Mouse (Mus musculus) embryonic stem cell, embryonic (primary cell): ENCODE data around the gene Ms4a4a.

ENCODE experiments used
- CTCF ChIA-PET, 4 experiments: fragments of 300-600 bp in 2 of 4; fragments of 350-600 bp in 2 of 4; sonication (Branson Sonifier 250); formaldehyde crosslinking; loops; one replicate each; lab custom pipeline; 2022; ENCODE audit warnings: inconsistent platforms in 2 of 4; lab: Charles Lee
- POLR2A ChIA-PET, 4 experiments: fragments of 300-600 bp in 2 of 4; fragments of 350-600 bp in 2 of 4; sonication (Branson Sonifier 250); formaldehyde crosslinking; loops; one replicate each; lab custom pipeline; 2022; ENCODE audit warnings: antibody characterized with exemption in 4 of 4, inconsistent platforms in 1 of 4; lab: Charles Lee

Gene Ms4a4a

DNA sequence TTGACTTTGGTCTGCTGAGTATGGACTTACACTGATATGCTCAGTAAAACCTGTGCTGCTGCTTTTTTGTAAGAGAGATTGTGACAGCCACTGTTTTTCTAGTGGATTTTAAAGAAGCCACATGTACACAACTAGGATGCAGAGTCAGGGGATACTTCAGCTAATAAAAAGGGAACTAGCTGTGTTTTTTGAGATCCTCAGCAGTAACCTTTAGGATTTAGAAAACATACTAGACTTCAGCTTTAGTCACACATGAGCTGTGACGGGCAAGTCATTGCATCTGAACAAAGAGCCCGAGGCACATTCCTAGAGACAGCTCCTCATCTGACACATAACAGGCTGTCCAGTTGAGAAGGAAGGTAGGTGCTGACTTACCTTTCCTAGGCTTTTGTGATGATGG is at the start of gene Ms4a4a:
TSS of gene Ms4a4a (plus strand) at position 251 of the 400 bp plus-strand sequence.
- CTCF ChIA-PET: no interaction called here
- POLR2A ChIA-PET: interaction anchor here in 1 of 4 experiments (0.6 kb wide), 1 partner anchor 375 kb away, joined by 4 read pairs; no protein-coding TSS in a partner anchor

- POLR2A ChIA-PET: no interaction called here
These were observed 39.4 kb upstream of the Ms4a4a start, which contains the start of gene Ms4a7 for GRCm38 (mm10) chr19:11335932-11336331. Ms4a7 (minus strand) TSS chr19:11336146.

GRCm38 (mm10) chr19:11343147-11343546 is 32.2 kb upstream of the Ms4a4a start:
- CTCF ChIA-PET: no interaction called here
- POLR2A ChIA-PET: no interaction called here

More at GRCm38 (mm10) chr19:11335932-11336331, 39.4 kb upstream of the Ms4a4a start, which contains the start of gene Ms4a7:
- CTCF ChIA-PET: interaction anchor here in 1 of 4 experiments (0.6 kb wide), 1 partner anchor 268 kb away, joined by 3 read pairs; no protein-coding TSS in a partner anchor

DNA sequence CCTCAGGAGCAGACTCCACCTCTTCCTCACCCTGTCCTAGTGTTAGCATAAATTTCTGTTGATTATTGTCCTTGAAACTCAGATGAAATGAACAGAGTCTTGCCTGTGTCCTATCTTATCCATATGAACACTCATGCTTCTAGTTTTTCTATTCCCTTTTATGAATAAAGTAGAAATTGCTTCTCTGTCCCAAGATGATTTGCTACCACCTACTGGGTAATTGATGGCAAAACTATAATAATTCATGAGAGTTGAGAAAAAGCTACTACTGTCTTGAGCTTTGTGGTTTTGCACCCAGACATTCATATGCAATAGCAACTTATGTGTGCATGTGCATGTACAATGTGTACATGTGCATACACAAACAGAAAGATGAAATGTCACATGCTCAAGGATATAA is 31.3 kb upstream of the Ms4a4a start:
- CTCF ChIA-PET: no interaction called here
- POLR2A ChIA-PET: no interaction called here

- ChIA-PET CTCF (interaction anchor here in 2 of 4 experiments (0.6 to 1.4 kb wide), 3 partner anchors 56 to 492 kb away, joined by 3 read pairs; no protein-coding TSS in a partner anchor), POLR2A (interaction anchor here in 1 of 4 experiments (1.0 kb wide), 1 partner anchor 51 kb away, joined by 3 read pairs; no protein-coding TSS in a partner anchor)
These were observed 25.4 kb upstream of the Ms4a4a start for GRCm38 (mm10) chr19:11349698-11350481.

DNA sequence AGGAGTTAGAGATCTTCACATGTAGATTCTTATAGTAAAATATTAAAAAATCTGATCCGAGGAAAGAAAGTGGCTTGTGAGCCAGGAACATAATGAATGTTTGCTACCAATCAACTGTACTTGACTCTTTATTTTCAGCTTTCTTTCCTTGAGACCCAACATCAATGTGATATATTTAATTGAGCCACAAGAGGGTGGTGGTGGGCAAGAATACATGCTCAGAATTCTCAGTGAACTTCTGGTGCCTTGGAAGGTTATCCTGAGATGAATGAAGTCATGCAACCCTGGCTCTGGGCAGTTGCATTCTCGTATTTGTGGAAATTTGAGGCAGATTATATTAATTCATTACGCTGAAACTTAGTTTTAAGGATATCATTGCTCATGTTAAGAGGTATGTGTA is 23.4 kb upstream of the Ms4a4a start:
- POLR2A ChIA-PET: no interaction called here
- CTCF ChIA-PET: interaction anchor here in 2 of 4 experiments (0.7 to 0.8 kb wide), 2 partner anchors 28 to 251 kb away, joined by 3 read pairs; no protein-coding TSS in a partner anchor

GRCm38 (mm10) chr19:11355730-11356129 is 19.6 kb upstream of the Ms4a4a start:
- POLR2A ChIA-PET: no interaction called here
- CTCF ChIA-PET: no interaction called here

- CTCF ChIA-PET: interaction anchor here in 2 of 4 experiments (0.6 to 0.8 kb wide), 3 partner anchors 13 to 357 kb away, joined by 3 to 5 read pairs (median 3); no protein-coding TSS in a partner anchor
These were observed 15.2 kb upstream of the Ms4a4a start for GRCm38 (mm10) chr19:11360106-11360505.

DNA sequence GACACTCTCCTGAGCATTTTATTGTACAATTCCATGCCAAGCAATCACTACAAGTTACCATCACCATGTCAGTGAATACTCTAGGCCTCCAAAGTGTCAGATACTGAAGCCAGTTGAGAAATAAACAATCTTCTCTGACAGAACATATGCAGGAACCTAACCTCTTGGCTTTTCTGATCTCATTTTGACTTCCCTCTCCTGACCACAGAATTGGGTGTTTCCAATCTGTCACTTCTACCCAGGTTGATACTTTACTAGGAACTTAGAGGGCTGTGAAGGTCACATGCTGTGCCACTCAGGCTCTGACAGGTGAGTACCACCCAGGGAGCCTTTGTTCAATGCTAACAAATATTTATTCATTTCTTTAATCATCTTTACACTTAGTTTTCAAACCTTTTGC is 13.3 kb upstream of the Ms4a4a start:
- CTCF ChIA-PET: no interaction called here
- POLR2A ChIA-PET: interaction anchor here in 1 of 4 experiments (0.6 kb wide), 1 partner anchor 522 kb away, joined by 3 read pairs; no protein-coding TSS in a partner anchor

More at GRCm38 (mm10) chr19:11360106-11360505, 15.2 kb upstream of the Ms4a4a start:
- POLR2A ChIA-PET: no interaction called here

- POLR2A ChIA-PET: no interaction called here
- CTCF ChIA-PET: no interaction called here
These were observed 7.0 kb upstream of the Ms4a4a start for GRCm38 (mm10) chr19:11368310-11368709.

GRCm38 (mm10) chr19:11371181-11371580 is 4.1 kb upstream of the Ms4a4a start:
- ChIA-PET CTCF (no interaction called here), POLR2A (interaction anchor here in 1 of 4 experiments (0.7 kb wide), 1 partner anchor 247 kb away, joined by 3 read pairs; no protein-coding TSS in a partner anchor)

GRCm38 (mm10) chr19:11376399-11376798 is 1.1 kb downstream of the Ms4a4a start:
- CTCF ChIA-PET: no interaction called here
- POLR2A ChIA-PET: no interaction called here

- CTCF ChIA-PET: no interaction called here
These were observed 11.8 kb downstream of the Ms4a4a start for GRCm38 (mm10) chr19:11387109-11387508.

GRCm38 (mm10) chr19:11387685-11388084 is 12.4 kb downstream of the Ms4a4a start:
- POLR2A ChIA-PET: no interaction called here

More at GRCm38 (mm10) chr19:11387109-11387508, 11.8 kb downstream of the Ms4a4a start:
- POLR2A ChIA-PET: no interaction called here

GRCm38 (mm10) chr19:11388949-11389348 is 13.6 kb downstream of the Ms4a4a start:
- CTCF ChIA-PET: interaction anchor here in 1 of 4 experiments (0.5 kb wide), 1 partner anchor 300 kb away, joined by 5 read pairs; no protein-coding TSS in a partner anchor
- POLR2A ChIA-PET: no interaction called here

More at GRCm38 (mm10) chr19:11387685-11388084, 12.4 kb downstream of the Ms4a4a start:
- CTCF ChIA-PET: no interaction called here

GRCm38 (mm10) chr19:11395769-11396168 is 20.4 kb downstream of the Ms4a4a start:
- CTCF ChIA-PET: no interaction called here

GRCm38 (mm10) chr19:11404527-11404926 is 29.2 kb downstream of the Ms4a4a start, which contains the start of gene Ms4a4c:
Ms4a4c (plus strand) TSS chr19:11404770.
- ChIA-PET POLR2A (no interaction called here), CTCF (no interaction called here)

More at GRCm38 (mm10) chr19:11395769-11396168, 20.4 kb downstream of the Ms4a4a start:
- POLR2A ChIA-PET: interaction anchor here in 1 of 4 experiments (0.6 kb wide), 1 partner anchor 444 kb away, joined by 6 read pairs; the partner anchor contains the start of gene Olfr1417

GRCm38 (mm10) chr19:11407428-11407827 is 32.1 kb downstream of the Ms4a4a start:
- CTCF ChIA-PET: no interaction called here
- POLR2A ChIA-PET: no interaction called here

DNA sequence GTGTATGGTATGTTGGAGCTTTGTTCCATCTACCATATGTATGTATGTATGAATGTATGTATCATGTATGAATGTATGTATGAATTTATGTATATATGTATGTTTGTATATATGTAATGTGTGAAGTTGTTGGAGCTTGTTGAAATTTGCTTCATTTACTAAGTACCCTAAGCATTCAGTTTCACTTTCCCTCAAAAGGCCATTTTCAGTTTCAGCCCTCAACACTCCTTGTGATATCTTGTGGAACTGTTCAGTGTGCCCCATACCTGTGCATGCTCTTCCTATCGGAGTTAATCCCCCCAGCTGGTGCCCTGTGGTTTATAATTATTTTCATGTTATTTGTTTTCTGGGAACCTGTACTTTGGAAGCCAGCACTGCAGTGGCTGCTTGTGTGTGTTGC is 33.3 kb downstream of the Ms4a4a start:
- ChIA-PET CTCF (no interaction called here), POLR2A (no interaction called here)

DNA sequence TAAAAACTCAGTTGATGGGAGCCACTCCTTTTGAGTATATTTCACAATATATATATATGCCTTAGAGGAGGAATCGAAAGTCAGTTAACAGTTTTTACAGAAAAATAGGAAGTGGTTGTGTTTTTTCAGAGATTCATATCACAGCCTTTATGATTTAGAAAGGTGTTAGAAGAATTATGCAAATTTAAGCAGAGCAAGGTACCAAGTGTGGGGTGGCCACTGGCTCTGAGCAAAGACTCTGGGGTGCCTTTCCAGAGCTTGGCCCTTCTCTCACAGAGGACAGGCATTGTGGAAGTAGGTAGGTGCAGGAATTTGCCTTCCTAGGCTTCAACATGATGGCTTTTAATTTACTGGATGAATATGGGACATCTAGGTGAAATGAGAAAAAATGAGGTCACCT is 36.3 kb downstream of the Ms4a4a start:
- POLR2A ChIA-PET: no interaction called here
- CTCF ChIA-PET: no interaction called here
